Mouse (Mus musculus) liver, embryonic 14.5 days (tissue): Measurements from ENCODE around the gene Gm5136.

Experiments used
- CTCF ChIP-seq: IDR thresholded peaks from 2 replicates; pipeline ENCODE4 v1.5.1; 2016; ENCODE audit warnings: antibody characterized with exemption, low read depth, control low read depth
- EP300 ChIP-seq: IDR thresholded peaks from 2 replicates; pipeline ENCODE4 v1.6.1; 2016; ENCODE audit warnings: antibody characterized with exemption, low read depth

DNA sequence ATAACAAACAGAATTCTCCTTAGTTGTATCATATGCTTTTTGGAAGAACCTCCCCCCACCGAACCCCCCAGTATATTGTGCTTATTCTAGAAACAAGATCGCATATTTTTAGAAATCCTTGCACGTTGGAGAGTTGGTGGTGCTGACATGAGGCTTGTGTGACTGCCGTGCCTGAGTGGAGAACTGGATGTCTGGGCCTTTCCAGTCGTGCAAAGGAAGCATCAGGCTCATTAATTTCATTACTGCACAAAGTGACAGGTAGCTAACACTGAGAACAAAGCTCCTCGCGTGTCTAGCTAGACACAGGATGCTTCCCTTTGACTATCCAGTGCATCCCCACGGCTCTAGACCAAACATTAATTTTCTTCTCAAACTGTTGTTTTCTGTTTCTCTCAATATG, 47.1 kb downstream of the Gm5136 start:
- TF ChIP-seq CTCF, result no peak
- TF ChIP-seq EP300, result no peak
